Mouse (Mus musculus): Measurements from ENCODE around the gene Foxn3.

The Foxn3 gene

GRCm38 (mm10) chr12:99462302-99462701 lies 101.1 kb downstream of the Foxn3 start:
- DNase-seq, result no peak

GRCm38 (mm10) chr12:99457521-99458205 lies 105.7 kb downstream of the Foxn3 start:
- no peak for DNase-seq

GRCm38 (mm10) chr12:99455580-99455979 lies 107.8 kb downstream of the Foxn3 start:
- DNase-seq, result no peak

- DNase-seq, result no peak
These were observed 109.0 kb downstream of the Foxn3 start for GRCm38 (mm10) chr12:99454394-99454793.

GRCm38 (mm10) chr12:99453797-99454196 lies 109.6 kb downstream of the Foxn3 start:
- DNase-seq, result no peak

GRCm38 (mm10) chr12:99450076-99450475 lies 113.3 kb downstream of the Foxn3 start:
- no peak for DNase-seq

GRCm38 (mm10) chr12:99447791-99448190 lies 115.6 kb downstream of the Foxn3 start:
- no peak for DNase-seq

- no peak for DNase-seq
These were observed 118.2 kb downstream of the Foxn3 start for GRCm38 (mm10) chr12:99445018-99445674.

GRCm38 (mm10) chr12:99442819-99443218 lies 120.6 kb downstream of the Foxn3 start:
- DNase-seq, result no peak

GRCm38 (mm10) chr12:99440953-99441352 lies 122.4 kb downstream of the Foxn3 start:
- no peak for DNase-seq

GRCm38 (mm10) chr12:99440022-99440421 lies 123.4 kb downstream of the Foxn3 start:
- no peak for DNase-seq

GRCm38 (mm10) chr12:99435189-99435588 lies 128.2 kb downstream of the Foxn3 start:
- DNase-seq, result no peak

GRCm38 (mm10) chr12:99433402-99433801 lies 130.0 kb downstream of the Foxn3 start:
- DNase-seq, result no peak

- no peak for DNase-seq
These were observed 131.8 kb downstream of the Foxn3 start for GRCm38 (mm10) chr12:99431541-99431940.

GRCm38 (mm10) chr12:99430992-99431391 lies 132.4 kb downstream of the Foxn3 start:
- no peak for DNase-seq

- DNase-seq, result no peak
These were observed 134.3 kb downstream of the Foxn3 start for GRCm38 (mm10) chr12:99429101-99429500.

GRCm38 (mm10) chr12:99426207-99426916 lies 137.0 kb downstream of the Foxn3 start:
- no peak for DNase-seq

GRCm38 (mm10) chr12:99419396-99419760 lies 144.0 kb downstream of the Foxn3 start:
- DNase-seq, result no peak

GRCm38 (mm10) chr12:99418476-99419395 lies 144.6 kb downstream of the Foxn3 start:
- no peak for DNase-seq

GRCm38 (mm10) chr12:99417885-99418284 lies 145.5 kb downstream of the Foxn3 start:
- DNase-seq, result peak; percentile 18

GRCm38 (mm10) chr12:99415538-99415937 lies 147.8 kb downstream of the Foxn3 start:
- DNase-seq, result no peak

GRCm38 (mm10) chr12:99412496-99412895 lies 150.9 kb downstream of the Foxn3 start:
- no peak for DNase-seq

GRCm38 (mm10) chr12:99412034-99412433 lies 151.3 kb downstream of the Foxn3 start:
- no peak for DNase-seq

Measured in right cerebral cortex, postnatal 25 days (tissue).